Mouse (Mus musculus): ENCODE results near the gene Adam30. TPM values are rescaled to one million over a fixed set of nuclear protein-coding genes. Genes with fewer than 3 reads are reported as not detected.

The Adam30 gene
- polyA plus RNA-seq, 1 experiment: not detected

DNA sequence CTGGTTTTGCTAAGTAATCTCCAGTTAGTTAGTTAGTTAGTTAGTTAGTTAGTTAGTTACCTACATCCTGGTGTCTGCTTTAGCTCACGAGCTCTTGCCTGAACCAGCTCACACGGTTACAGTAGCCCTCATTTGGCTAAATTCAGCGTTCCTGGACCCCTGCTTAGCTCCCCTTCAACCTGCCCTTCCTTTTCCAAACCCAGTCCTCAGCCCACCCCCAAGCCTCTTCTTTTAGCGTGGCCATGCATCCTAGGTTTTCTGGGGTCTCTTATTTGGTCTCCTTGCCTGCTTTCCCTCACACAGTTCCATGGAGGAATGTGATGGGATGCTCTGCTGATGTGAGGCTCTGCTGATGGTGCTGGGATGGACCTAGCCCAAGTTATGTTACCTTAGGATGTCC is 1.8 kb upstream of the Adam30 start:
- TF ChIP-seq CTCF (IDR thresholded peaks at IDR 0.05; ENCODE audit: insufficient read depth, low read depth, low read length) (no peak), POLR2A (IDR thresholded peaks at IDR 0.05; ENCODE audit: insufficient read depth, low read depth, low read length) (no peak)
- Histone ChIP-seq H3K4me3 (ENCODE audit: insufficient read depth, low read depth, low read length) (no peak overlapping the region), H3K27ac (ENCODE audit: insufficient read depth, low read depth, low read length) (no peak overlapping the region), H3K4me1 (ENCODE audit: control insufficient read depth, insufficient read depth, low read length) (no peaks in the 10 kb centered on the region; the same call in 1 of the 2 replicates)
- 82% methylated on average over 4 of the region's 4 CpGs for WGBS

DNA sequence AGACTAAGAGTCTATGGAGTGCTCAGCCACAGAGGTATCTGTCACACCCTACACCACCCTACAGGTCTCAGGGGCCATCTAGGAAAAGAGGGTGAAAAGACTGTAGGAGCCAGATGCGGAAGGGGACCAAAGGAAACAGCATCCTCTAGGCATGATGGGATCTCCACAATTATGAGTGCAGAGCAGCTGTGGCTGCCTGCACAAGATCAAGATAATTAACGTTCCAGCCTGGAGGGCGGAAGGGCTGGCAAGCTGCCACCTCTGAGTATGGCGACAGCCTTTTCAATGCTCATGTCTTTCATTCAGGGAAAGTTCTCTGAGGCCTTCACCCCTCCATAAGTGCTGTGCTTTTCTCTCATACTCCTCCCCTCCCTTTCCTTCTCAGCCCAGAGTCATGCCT is 1.1 kb upstream of the Adam30 start:
- WGBS: 11% methylated on average over 4 of the region's 4 CpGs
- H3K4me3 ChIP-seq (ENCODE audit: insufficient read depth, low read depth, low read length): no peak overlapping the region
- H3K27ac ChIP-seq (ENCODE audit: insufficient read depth, low read depth, low read length): no peak overlapping the region
- no peak for TF ChIP-seq POLR2A (IDR thresholded peaks at IDR 0.05; ENCODE audit: insufficient read depth, low read depth, low read length)
- TF ChIP-seq CTCF (IDR thresholded peaks at IDR 0.05; ENCODE audit: insufficient read depth, low read depth, low read length): no peak
- H3K4me1 ChIP-seq (ENCODE audit: control insufficient read depth, insufficient read depth, low read length): no peaks in the 10 kb centered on the region; the same call in 1 of the 2 replicates

DNA sequence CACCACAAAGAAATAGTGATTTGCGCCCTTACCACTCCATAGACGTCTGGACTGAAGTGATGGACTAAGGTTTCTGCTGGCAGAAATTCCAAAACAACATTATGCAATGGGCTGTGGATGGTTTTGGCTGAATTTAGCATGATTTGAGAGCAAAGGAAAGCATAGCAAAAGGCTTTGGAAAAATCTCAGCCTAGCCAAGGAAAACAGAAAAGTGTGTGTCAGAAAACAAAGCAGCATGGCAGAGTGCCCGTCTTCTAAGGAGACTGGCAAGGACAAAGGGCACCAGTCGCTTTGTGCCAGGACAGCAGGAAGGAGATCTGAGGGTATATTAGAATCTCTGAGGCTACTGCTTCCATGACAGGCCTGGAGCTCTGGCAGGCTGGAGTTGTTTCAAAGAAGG is 17.9 kb downstream of the Adam30 start:
- TF ChIP-seq POLR2A (IDR thresholded peaks at IDR 0.05; ENCODE audit: insufficient read depth, low read depth, low read length) (no peak), CTCF (IDR thresholded peaks at IDR 0.05; ENCODE audit: insufficient read depth, low read depth, low read length) (no peak)
- WGBS: 62% methylated on average over 4 of the region's 4 CpGs
- Histone ChIP-seq H3K27ac (ENCODE audit: insufficient read depth, low read depth, low read length) (no peak overlapping the region), H3K4me1 (ENCODE audit: control insufficient read depth, insufficient read depth, low read length) (no peaks in the 10 kb centered on the region), H3K4me3 (ENCODE audit: insufficient read depth, low read depth, low read length) (no peak overlapping the region)

DNA sequence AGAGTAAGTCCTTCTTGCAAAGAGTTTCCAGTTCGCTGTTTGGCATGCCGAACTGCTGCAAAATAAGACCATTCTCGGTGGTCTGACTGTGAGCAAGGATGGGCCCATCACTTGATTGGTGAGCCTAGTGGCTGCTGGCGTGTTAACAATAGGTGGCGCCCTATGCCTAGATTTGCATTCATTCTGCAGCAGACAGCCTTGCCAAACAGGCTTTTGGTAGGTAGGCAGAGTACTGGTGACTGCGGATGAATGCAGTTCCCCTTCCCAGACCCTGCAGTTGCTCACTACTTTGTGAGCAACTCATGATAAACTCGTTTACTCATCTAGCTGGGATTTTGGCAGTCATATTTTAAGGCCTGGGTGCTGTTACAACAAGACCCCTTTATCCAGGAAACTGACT is 20.4 kb downstream of the Adam30 start:
- TF ChIP-seq CTCF (IDR thresholded peaks at IDR 0.05; ENCODE audit: insufficient read depth, low read depth, low read length): 0 out of 2 replicates have a peak, but pooled peaks have one; percentile 22
- no peak for TF ChIP-seq POLR2A (IDR thresholded peaks at IDR 0.05; ENCODE audit: insufficient read depth, low read depth, low read length)
- Histone ChIP-seq H3K27ac (ENCODE audit: insufficient read depth, low read depth, low read length) (no peak overlapping the region), H3K4me3 (ENCODE audit: insufficient read depth, low read depth, low read length) (no peak overlapping the region), H3K4me1 (ENCODE audit: control insufficient read depth, insufficient read depth, low read length) (peaks cover 5% of the 10 kb centered on the region)
- 31% methylated on average over 7 of the region's 7 CpGs for WGBS

- Histone ChIP-seq H3K4me1 (ENCODE audit: control insufficient read depth, insufficient read depth, low read length) (peaks cover 5% of the 10 kb centered on the region), H3K4me3 (ENCODE audit: insufficient read depth, low read depth, low read length) (no peak overlapping the region), H3K27ac (ENCODE audit: insufficient read depth, low read depth, low read length) (peak overlapping the region; percentile 69)
- 49% methylated on average over 10 of the region's 10 CpGs for WGBS
- no peak for TF ChIP-seq POLR2A (IDR thresholded peaks at IDR 0.05; ENCODE audit: insufficient read depth, low read depth, low read length)
- no peak for TF ChIP-seq CTCF (IDR thresholded peaks at IDR 0.05; ENCODE audit: insufficient read depth, low read depth, low read length)
These were observed 24.8 kb downstream of the Adam30 start for GRCm38 (mm10) chr3:98185163-98185714.

DNA sequence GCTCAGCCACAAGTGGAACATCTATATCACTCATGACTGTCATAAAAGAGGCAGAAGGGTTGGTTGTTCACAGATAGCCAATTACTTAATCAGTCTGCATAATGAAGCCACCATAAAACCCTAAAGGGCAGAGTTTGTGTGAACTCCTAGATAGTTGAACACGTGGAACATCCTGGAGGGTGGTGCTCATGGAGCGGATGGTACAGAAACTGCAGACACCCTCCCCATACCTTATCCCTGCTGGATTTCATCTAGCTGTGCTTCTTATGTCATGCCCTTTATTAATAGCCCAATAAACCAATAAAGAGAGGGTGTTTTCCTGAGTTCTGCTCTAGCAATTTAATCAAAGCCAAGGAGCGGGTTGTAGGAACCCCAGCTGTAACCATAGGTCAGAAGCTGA is 27.3 kb downstream of the Adam30 start:
- Histone ChIP-seq H3K27ac (ENCODE audit: insufficient read depth, low read depth, low read length) (no peak overlapping the region), H3K4me3 (ENCODE audit: insufficient read depth, low read depth, low read length) (no peak overlapping the region), H3K4me1 (ENCODE audit: control insufficient read depth, insufficient read depth, low read length) (peaks cover 5% of the 10 kb centered on the region)
- TF ChIP-seq POLR2A (IDR thresholded peaks at IDR 0.05; ENCODE audit: insufficient read depth, low read depth, low read length) (no peak), CTCF (IDR thresholded peaks at IDR 0.05; ENCODE audit: insufficient read depth, low read depth, low read length) (no peak)
- 93% methylated on average over 3 of the region's 3 CpGs for WGBS

DNA sequence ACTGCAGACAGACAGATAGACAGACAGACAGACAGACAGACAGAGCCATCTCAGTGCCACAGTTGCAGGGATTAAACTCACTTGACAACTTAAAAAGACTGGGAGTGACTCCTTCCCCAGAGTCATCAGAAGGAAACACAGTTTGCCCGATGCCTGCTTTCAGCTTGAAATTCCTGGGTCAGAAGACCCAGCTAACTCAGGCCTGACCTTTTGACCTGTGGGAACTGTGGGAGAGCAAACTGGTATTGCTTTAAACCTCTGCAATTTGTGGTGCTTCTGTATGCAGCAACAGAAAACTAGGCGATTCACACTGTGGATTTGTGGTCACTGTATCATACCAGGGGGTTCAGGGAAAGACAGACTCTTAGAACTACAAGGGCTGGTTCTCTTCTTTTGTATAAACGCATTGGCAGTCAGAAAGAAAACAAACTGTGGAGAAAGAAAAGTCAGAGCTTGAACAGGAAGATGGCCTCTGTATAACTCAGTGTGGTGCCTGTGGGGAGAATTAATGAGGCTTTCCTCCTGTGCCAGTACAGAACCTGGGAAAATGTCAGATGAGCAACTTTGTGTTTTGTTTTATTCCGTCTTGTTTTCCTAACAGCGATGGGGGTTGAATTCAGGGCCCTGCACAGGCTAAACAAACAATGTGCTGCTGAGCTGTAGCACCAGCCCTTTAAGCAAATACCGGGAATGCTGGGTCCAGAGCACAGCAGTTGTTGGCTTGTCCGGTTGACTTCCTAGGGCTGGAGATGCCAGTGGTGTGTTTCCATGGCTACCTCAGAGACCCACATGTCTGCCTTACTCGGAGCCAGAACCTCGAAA is 37.5 kb downstream of the Adam30 start:
- Histone ChIP-seq H3K27ac (ENCODE audit: insufficient read depth, low read depth, low read length) (no peak overlapping the region), H3K4me3 (ENCODE audit: insufficient read depth, low read depth, low read length) (no peak overlapping the region), H3K4me1 (ENCODE audit: control insufficient read depth, insufficient read depth, low read length) (peaks cover 3% of the 10 kb centered on the region; the same call in 1 of the 2 replicates)
- TF ChIP-seq CTCF (IDR thresholded peaks at IDR 0.05; ENCODE audit: insufficient read depth, low read depth, low read length) (no peak), POLR2A (IDR thresholded peaks at IDR 0.05; ENCODE audit: insufficient read depth, low read depth, low read length) (no peak)
- WGBS: 50% methylated on average over 9 of the region's 9 CpGs

GRCm38 (mm10) chr3:98199747-98200146 is 39.3 kb downstream of the Adam30 start:
- no peak overlapping the region for H3K27ac ChIP-seq (ENCODE audit: insufficient read depth, low read depth, low read length)
- H3K4me3 ChIP-seq (ENCODE audit: insufficient read depth, low read depth, low read length): no peak overlapping the region
- no peak for TF ChIP-seq CTCF (IDR thresholded peaks at IDR 0.05; ENCODE audit: insufficient read depth, low read depth, low read length)
- no peak for TF ChIP-seq POLR2A (IDR thresholded peaks at IDR 0.05; ENCODE audit: insufficient read depth, low read depth, low read length)
- peaks cover 3% of the 10 kb centered on the region; the same call in 1 of the 2 replicates for H3K4me1 ChIP-seq (ENCODE audit: control insufficient read depth, insufficient read depth, low read length)
- WGBS: 76% methylated on average over 5 of the region's 5 CpGs

- peaks cover 1% of the 10 kb centered on the region; the same call in 1 of the 2 replicates for H3K4me1 ChIP-seq (ENCODE audit: control insufficient read depth, insufficient read depth, low read length)
- no peak for TF ChIP-seq POLR2A (IDR thresholded peaks at IDR 0.05; ENCODE audit: insufficient read depth, low read depth, low read length)
- TF ChIP-seq CTCF (IDR thresholded peaks at IDR 0.05; ENCODE audit: insufficient read depth, low read depth, low read length): no peak
- H3K27ac ChIP-seq (ENCODE audit: insufficient read depth, low read depth, low read length): no peak overlapping the region
- WGBS: 92% methylated on average over 5 of the region's 5 CpGs
- H3K4me3 ChIP-seq (ENCODE audit: insufficient read depth, low read depth, low read length): no peak overlapping the region
These were observed 42.9 kb downstream of the Adam30 start for GRCm38 (mm10) chr3:98203282-98203681.

All from olfactory bulb, adult 2 months (tissue).